Mouse (Mus musculus) heart, postnatal 14 days (tissue): ENCODE data around the gene Smim17. TPM values are rescaled to one million over a fixed set of nuclear protein-coding genes. Genes with fewer than 3 reads are reported as not detected.
"Not testable (repeated sequence)": the region's sequence is repeated elsewhere in the genome, so short reads cannot be mapped to it uniquely, and the experiment has no call there.

Experiments used
- DNase-seq, 2 experiments: peaks; one replicate each; pipeline ENCODE4 v3.0.0; 2021 to 2022
- intact Hi-C: fragments of 180-260 bp; cut with DNase I; formaldehyde crosslinking; loops from one replicate; pipeline ENCODE4 v1.15.1; 2025
- total RNA-seq, 2 experiments: library from RNA; stranded (reverse); gene quantifications; 2 replicates each; pipeline ENCODE4 v1.2.3; 2021

Gene Smim17
- total RNA-seq, 2 experiments from 2014 or later: not detected

- intact Hi-C loops: loop anchor here (10.0 kb wide), 1 partner anchor 45 kb away; the partner anchor contains the start of gene Zfp78
- DNase-seq: peak; percentile 95 to 97
Measured at GRCm38 (mm10) chr7:6410043-6410442, 11.5 kb downstream of the Smim17 start, which contains the start of gene Gm20715. TSS of gene Gm20715 (plus strand) at chr7:6410277.

DNA sequence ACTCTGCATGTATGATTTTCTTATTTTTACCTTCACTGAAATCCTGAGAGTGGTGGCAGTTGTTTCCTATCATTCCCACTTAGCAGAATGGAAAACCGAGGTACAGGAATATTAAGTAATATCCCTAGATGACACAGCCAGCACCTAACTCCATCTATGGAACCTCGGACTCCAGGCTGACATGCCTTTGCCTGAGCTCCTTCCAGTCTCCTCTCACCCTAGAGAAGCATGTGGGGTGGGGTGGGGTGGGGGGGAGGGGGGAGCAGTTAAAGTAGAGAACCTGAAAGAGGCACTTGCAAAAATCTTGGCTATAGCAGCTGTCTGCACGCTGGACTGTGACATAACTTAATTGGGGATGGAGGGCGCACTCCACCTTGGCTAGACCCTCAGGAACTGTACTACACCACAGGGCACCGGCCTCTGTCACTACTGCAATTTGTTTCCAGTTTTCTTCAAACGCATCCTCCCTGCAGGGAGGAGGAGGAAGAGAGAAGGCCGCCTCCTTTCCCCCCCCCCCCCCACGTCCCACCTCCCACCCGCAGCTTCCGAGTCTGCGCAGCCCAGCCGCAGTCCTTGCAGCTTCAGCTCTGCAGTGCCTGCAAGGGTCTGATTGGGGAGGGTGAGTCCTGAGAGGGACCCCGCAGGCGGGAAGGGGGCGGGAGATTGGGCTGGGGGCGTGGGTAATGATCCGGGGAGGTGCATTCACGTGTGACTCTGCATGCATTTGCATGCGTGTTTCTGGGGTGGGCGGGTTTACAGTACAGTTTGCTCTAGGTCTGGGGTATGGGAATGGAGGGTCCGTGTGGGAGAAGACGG is 16.3 kb downstream of the Smim17 start:
- intact Hi-C loops: loop anchor here (10.0 kb wide), 1 partner anchor 50 kb away; the partner anchor contains the start of gene Zfp78
- DNase-seq: no peak

GRCm38 (mm10) chr7:6415442-6415787 is 16.9 kb downstream of the Smim17 start:
- intact Hi-C loops: loop anchor here (10.0 kb wide), 1 partner anchor 51 kb away; the partner anchor contains the start of gene Zfp78
- no peak for DNase-seq

- no peak for DNase-seq
- intact Hi-C loops: loop anchor here (10.0 kb wide), 1 partner anchor 55 kb away; the partner anchor contains the start of gene Zfp78
Measured at GRCm38 (mm10) chr7:6419894-6420293, 21.4 kb downstream of the Smim17 start.

DNA sequence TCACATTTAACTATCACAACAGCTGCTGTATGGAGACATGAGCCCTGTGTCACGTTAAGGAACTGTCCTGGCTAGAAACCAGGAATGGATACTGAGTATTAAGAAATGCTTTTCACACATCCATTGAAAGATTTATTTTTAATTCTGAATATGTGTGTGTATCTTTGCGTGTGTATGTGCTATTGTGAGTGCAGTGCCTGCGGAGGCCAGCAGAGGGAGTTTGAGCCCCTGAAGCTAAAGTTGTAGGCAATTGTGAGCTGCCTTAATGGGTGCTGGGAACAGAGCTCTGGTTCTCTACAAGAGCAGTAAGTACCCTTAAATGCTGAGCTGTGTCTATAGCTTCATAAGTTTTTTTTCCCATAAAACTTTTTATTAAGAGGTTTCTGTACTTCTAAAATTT is 30.9 kb downstream of the Smim17 start:
- DNase-seq: no peak
- intact Hi-C loops: no loop called here

DNA sequence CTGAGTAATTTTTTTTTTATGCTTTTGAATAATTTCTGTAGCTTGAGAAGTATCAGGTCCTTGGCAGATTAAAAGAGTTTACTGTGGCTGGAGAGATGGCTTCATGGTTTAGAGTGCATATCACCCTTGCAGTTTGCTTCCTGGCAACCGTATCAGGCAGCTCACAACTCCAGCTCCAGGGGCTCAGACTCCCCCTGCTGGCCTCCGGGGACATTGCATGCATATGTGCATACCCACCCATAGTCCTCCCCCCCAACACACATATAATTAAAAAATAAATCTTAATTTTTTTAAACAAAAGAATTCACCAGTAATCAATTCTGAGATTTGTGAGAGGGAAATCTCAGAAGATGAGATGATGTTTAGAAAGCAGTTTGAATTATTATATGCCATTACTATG is 31.8 kb downstream of the Smim17 start:
- intact Hi-C loops: loop anchor here (2.0 kb wide), 1 partner anchor 72 kb away; no protein-coding TSS in a partner anchor
- DNase-seq: peak; percentile 13 to 28

GRCm38 (mm10) chr7:6438388-6438787 is 39.9 kb downstream of the Smim17 start, which contains the start of gene Olfr1344:
TSS of gene Olfr1344 (plus strand) at chr7:6438688.
- no peak for DNase-seq
- intact Hi-C loops: loop anchor here (5.0 kb wide), 1 partner anchor 484 kb away; no protein-coding TSS in a partner anchor

DNA sequence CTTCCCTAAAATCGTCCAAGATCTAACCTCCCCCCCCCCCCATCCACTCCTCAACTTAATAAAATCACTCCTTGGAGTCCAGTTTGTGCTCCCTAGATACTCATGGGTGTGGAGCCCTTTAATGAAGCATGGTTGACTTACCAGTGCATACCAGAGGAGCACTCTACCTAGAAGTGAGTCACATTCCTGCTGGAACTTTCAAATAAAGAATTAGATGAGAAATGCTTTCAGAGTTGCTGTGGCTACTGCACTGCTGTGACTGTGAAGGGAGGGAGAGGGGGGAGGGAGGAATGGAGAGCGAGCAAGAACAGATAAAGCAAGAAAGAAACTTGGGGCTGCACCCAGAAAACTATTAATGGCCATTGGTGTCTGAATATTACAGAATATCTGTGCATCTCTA is 42.7 kb downstream of the Smim17 start:
- no peak for DNase-seq
- intact Hi-C loops: no loop called here

DNA sequence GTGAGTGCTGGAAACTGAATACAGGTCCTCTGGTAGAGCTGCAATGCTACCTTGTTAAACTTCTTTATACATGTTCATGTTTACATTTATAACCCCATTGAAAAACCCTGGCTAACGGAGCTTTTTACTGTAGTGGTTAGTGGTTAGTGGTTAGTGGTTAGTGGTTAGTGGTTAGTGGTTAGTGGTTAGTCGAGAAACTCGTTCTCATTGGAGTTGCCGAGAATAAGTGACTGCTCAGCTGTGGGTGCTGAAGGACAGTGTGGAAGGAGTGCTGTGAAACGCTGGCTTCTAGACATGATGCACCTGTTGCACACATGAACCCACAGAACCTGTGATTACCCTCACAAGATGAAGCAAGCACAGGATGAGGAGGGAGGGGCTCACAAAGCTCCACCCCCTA is 49.3 kb downstream of the Smim17 start:
- no peak for DNase-seq
- intact Hi-C loops: no loop called here

GRCm38 (mm10) chr7:6455868-6456267 is 57.4 kb downstream of the Smim17 start, which contains the start of gene Olfr1336:
TSS of gene Olfr1336 (plus strand) at chr7:6456168.
- intact Hi-C loops: no loop called here
- no peak for DNase-seq

DNA sequence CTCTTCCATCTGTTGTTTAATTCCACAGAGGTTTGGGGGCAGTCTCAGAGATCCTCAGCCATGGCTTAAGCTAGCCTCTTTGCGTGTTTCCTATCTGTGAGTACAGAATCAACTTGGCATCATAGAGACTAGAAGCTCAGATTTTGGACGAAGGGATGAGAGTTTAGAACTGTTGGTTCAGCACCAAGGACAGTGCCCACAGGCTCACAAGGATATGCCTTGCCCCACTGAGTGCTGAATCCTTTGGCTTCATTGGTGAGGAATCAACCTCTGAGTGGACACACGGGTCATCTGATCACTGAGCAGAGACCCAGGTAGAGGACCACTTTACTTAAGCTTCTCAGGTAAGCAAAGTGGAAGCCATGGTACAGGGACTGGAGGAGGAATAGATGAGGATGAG is 57.9 kb downstream of the Smim17 start:
- DNase-seq: no peak
- intact Hi-C loops: no loop called here

DNA sequence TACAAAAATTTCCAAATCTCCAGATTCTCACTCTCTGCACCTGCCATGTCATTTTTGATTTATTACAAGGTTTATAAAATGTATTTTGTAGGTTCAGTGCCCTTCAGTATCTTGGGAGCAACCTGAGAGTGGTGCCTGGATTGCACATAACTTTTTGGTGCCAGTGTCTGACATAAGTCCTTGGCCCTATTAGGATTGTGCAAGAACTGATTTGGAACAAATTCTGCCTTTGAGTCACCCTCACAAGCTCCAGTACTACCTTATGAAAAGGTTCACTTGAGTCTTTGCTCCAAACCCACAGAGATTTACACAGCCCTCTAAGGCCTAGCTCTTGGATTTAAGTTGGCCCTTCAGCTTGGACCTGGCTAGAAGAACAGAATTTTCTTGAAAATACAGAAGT is 68.4 kb downstream of the Smim17 start, which contains the start of gene Olfr1346:
Gene Olfr1346, plus strand, starts transcription at position 151 of the 400 bp plus-strand sequence.
- intact Hi-C loops: no loop called here
- DNase-seq: no peak

DNA sequence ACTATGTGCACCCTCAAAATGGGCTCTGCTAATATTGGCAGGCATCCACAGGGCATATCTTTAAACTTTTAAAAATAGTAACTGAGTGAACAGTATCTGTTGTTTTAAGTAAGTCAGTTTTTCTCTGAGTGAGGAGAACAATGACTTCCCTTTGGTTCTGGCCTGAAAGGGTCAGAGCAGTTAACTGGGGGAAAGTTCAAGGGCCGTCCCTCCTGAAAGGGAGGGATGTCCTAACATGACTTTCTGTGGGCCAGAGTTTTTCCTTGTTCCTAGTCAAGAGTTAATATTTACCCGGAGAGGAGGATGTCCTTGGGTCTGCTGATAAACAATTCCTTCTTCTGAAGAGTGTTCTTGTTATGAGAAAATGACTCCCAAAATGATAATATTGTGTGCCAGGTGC is 79.1 kb downstream of the Smim17 start:
- intact Hi-C loops, DNase-seq: not testable (repeated sequence)

Other genes with a start within 250 kb of the Smim17 start
- 10 to 100 TPM; 37.8 to 38.9 TPM for gene Zfp787, start 242.7 kb upstream of the Smim17 start, total RNA-seq
- 10 to 100 TPM; 10.3 to 11.5 TPM for gene Zfp444, start 226.5 kb upstream of the Smim17 start, total RNA-seq
- not detected for gene Galp, start 201.6 kb upstream of the Smim17 start, total RNA-seq
- gene Zscan5b, start 176.4 kb upstream of the Smim17 start, total RNA-seq: not detected
- gene Epp13, start 146.0 kb upstream of the Smim17 start, total RNA-seq: not detected
- gene Zfp667, start 112.1 kb upstream of the Smim17 start, total RNA-seq: 1 to 10 TPM; 3.2 to 3.5 TPM
- 1 to 10 TPM; 1.0 to 1.5 TPM for gene Zfp583, start 67.4 kb upstream of the Smim17 start, total RNA-seq
- gene Gm3854, start 55.0 kb upstream of the Smim17 start, total RNA-seq: under 1 TPM; 0.22 to 0.32 TPM
- 1 to 10 TPM; 2.2 to 2.4 TPM for gene Zfp78, start 35.4 kb upstream of the Smim17 start, total RNA-seq
- gene Zfp28, start 15.4 kb upstream of the Smim17 start, total RNA-seq: 1 to 10 TPM; 2.6 to 3.2 TPM
- gene Gm20715, start 11.6 kb downstream of the Smim17 start, total RNA-seq: not detected
- gene Olfr1344, start 40.0 kb downstream of the Smim17 start, total RNA-seq: not detected
- not detected for gene Olfr1336, start 57.5 kb downstream of the Smim17 start, total RNA-seq
- gene Olfr1346, start 68.4 kb downstream of the Smim17 start, total RNA-seq: not detected
- not detected for gene Olfr5, start 88.2 kb downstream of the Smim17 start, total RNA-seq
- not detected for gene Olfr1347, start 101.0 kb downstream of the Smim17 start, total RNA-seq
- gene Olfr1348, start 110.0 kb downstream of the Smim17 start, total RNA-seq: not detected
- not detected for gene Olfr1349, start 124.2 kb downstream of the Smim17 start, total RNA-seq
- gene Olfr1350, start 166.1 kb downstream of the Smim17 start, total RNA-seq: not detected